Mouse (Mus musculus) MEL (cell line): ENCODE results near the gene Gm37240. TPM values are rescaled to one million over a fixed set of nuclear protein-coding genes. Genes with fewer than 3 reads are reported as not detected.

Source experiments
- DNase-seq: peaks from one replicate; pipeline ENCODE4 v3.0.0; 2011; ENCODE audit warnings: low read depth, low spot score
- H3K27ac ChIP-seq: 2 replicates; pipeline ENCODE4 v1.5.1; 2012; ENCODE audit warnings: low read depth, mild to moderate bottlenecking, control low read depth, low read length, moderate library complexity; ENCODE audit not compliant: control insufficient read depth
- H3K27me3 ChIP-seq, 2 experiments: fragments of 150-350 bp in 1 of 2; sonication (generic) in 1 of 2; 2 replicates each; pipeline ENCODE4 v1.6.1; 2012; ENCODE audit warnings: low read length in 2 of 2, mild to moderate bottlenecking in 2 of 2, improper control_type of control experiment in 1 of 2, moderate library complexity in 1 of 2; ENCODE audit not compliant: insufficient read depth in 2 of 2, control insufficient read depth in 1 of 2
- H3K36me3 ChIP-seq, 2 experiments: 2 replicates each; pipeline ENCODE4 v1.6.1; 2012 to 2014; ENCODE audit warnings: low read length in 2 of 2, improper control_type of control experiment in 1 of 2, inconsistent platforms in 1 of 2, mild to moderate bottlenecking in 1 of 2; ENCODE audit not compliant: insufficient read depth in 2 of 2, control insufficient read depth in 1 of 2
- H3K4me1 ChIP-seq, 2 experiments: fragments of 150-350 bp in 1 of 2; sonication (generic) in 1 of 2; 2 replicates each; pipeline ENCODE4 v1.6.1; 2012; ENCODE audit warnings: low read length in 2 of 2, improper control_type of control experiment in 1 of 2, mild to moderate bottlenecking in 1 of 2; ENCODE audit not compliant: insufficient read depth in 2 of 2, control insufficient read depth in 1 of 2
- H3K4me3 ChIP-seq, 2 experiments: fragments of 150-350 bp in 1 of 2; sonication (generic) in 1 of 2; 2 replicates each; pipeline ENCODE4 v1.5.1; 2012; ENCODE audit warnings: low read depth in 2 of 2, low read length in 2 of 2, mild to moderate bottlenecking in 2 of 2, moderate library complexity in 2 of 2, control low read depth in 1 of 2, improper control_type of control experiment in 1 of 2; ENCODE audit not compliant: control insufficient read depth in 1 of 2, insufficient read depth in 1 of 2
- H3K79me2 ChIP-seq: 2 replicates; pipeline ENCODE4 v1.6.1; 2012; ENCODE audit warnings: mild to moderate bottlenecking, low read length, moderate library complexity; ENCODE audit not compliant: control insufficient read depth, poor library complexity, insufficient read depth
- H3K9ac ChIP-seq: 2 replicates; pipeline ENCODE4 v1.6.1; 2012; ENCODE audit warnings: low read depth, mild to moderate bottlenecking, control low read depth, low read length, moderate library complexity; ENCODE audit not compliant: control insufficient read depth, poor library complexity, severe bottlenecking
- H3K9me3 ChIP-seq: fragments of 150-350 bp; sonication (generic); replicated peaks from 2 replicates; pipeline ENCODE4 v1.6.1; 2012; ENCODE audit warnings: mild to moderate bottlenecking, low read length, improper control_type of control experiment, moderate library complexity; ENCODE audit not compliant: insufficient read depth
- BHLHE40 ChIP-seq: IDR thresholded peaks from 2 replicates; pipeline ENCODE4 v1.6.1; 2012; ENCODE audit warnings: low read depth, mild to moderate bottlenecking, inconsistent platforms, low read length, improper control_type of control experiment, borderline replicate concordance
- CHD2 ChIP-seq: IDR thresholded peaks from 2 replicates; pipeline ENCODE4 v1.6.1; 2011; ENCODE audit warnings: low read length, improper control_type of control experiment
- E2F4 ChIP-seq: IDR thresholded peaks from 2 replicates; pipeline ENCODE4 v1.6.1; 2011; ENCODE audit warnings: low read depth, low read length, improper control_type of control experiment, borderline replicate concordance
- ELF1 ChIP-seq: IDR thresholded peaks from 2 replicates; pipeline ENCODE4 v1.6.1; 2014; ENCODE audit warnings: low read depth, mild to moderate bottlenecking, inconsistent platforms, low read length, improper control_type of control experiment, moderate library complexity
- EP300 ChIP-seq, 2 experiments: IDR thresholded peaks; 2 replicates each; pipeline ENCODE4 v1.6.1; 2011; ENCODE audit warnings: improper control_type of control experiment in 2 of 2, low read length in 2 of 2, low read depth in 1 of 2, mild to moderate bottlenecking in 1 of 2
- ETS1 ChIP-seq: IDR thresholded peaks from 2 replicates; pipeline ENCODE4 v1.6.1; 2012; ENCODE audit warnings: low read depth, mild to moderate bottlenecking, inconsistent platforms, low read length, improper control_type of control experiment, moderate library complexity
- GABPA ChIP-seq: IDR thresholded peaks from 2 replicates; pipeline ENCODE4 v1.6.1; 2012; ENCODE audit warnings: low read depth, mild to moderate bottlenecking, inconsistent platforms, low read length, improper control_type of control experiment, moderate library complexity
- GATA1 ChIP-seq: IDR thresholded peaks from 2 replicates; pipeline ENCODE4 v1.6.1; 2011; ENCODE audit warnings: low read depth, low read length, improper control_type of control experiment
- HCFC1 ChIP-seq: IDR thresholded peaks from 2 replicates; pipeline ENCODE4 v1.6.1; 2012; ENCODE audit warnings: low read depth, mild to moderate bottlenecking, inconsistent platforms, low read length, improper control_type of control experiment, moderate library complexity
- JUND ChIP-seq: IDR thresholded peaks from 2 replicates; pipeline ENCODE4 v1.6.1; 2011; ENCODE audit warnings: low read depth, mild to moderate bottlenecking, improper control_type of control experiment, low read length
- MAFK ChIP-seq: IDR thresholded peaks from 2 replicates; pipeline ENCODE4 v1.6.1; 2011; ENCODE audit warnings: low read depth, mild to moderate bottlenecking, low read length, improper control_type of control experiment, borderline replicate concordance
- MYB ChIP-seq: IDR thresholded peaks from 2 replicates; pipeline ENCODE4 v1.6.1; 2011; ENCODE audit warnings: mild to moderate bottlenecking, low read depth, low read length, improper control_type of control experiment
- NRF1 ChIP-seq: IDR thresholded peaks from 2 replicates; pipeline ENCODE4 v1.6.1; 2014; ENCODE audit warnings: low read depth, mild to moderate bottlenecking, inconsistent platforms, low read length, improper control_type of control experiment, moderate library complexity; ENCODE audit not compliant: poor library complexity, insufficient read depth, severe bottlenecking
- POLR2AphosphoS5 ChIP-seq: IDR thresholded peaks from 2 replicates; pipeline ENCODE4 v1.6.1; 2012; ENCODE audit warnings: low read depth, borderline replicate concordance, mild to moderate bottlenecking, inconsistent platforms, low read length, moderate library complexity, mixed read lengths
- RAD21 ChIP-seq: IDR thresholded peaks from 2 replicates; pipeline ENCODE4 v1.6.1; 2011; ENCODE audit warnings: mild to moderate bottlenecking, low read depth, low read length, improper control_type of control experiment
- RCOR1 ChIP-seq: IDR thresholded peaks from 2 replicates; pipeline ENCODE4 v1.6.1; 2012; ENCODE audit warnings: low read depth, mild to moderate bottlenecking, inconsistent platforms, low read length, improper control_type of control experiment
- SIN3A ChIP-seq: IDR thresholded peaks from 2 replicates; pipeline ENCODE4 v1.6.1; 2012; ENCODE audit warnings: low read length, improper control_type of control experiment, inconsistent platforms
- SMC3 ChIP-seq: IDR thresholded peaks from 2 replicates; pipeline ENCODE4 v1.6.1; 2011; ENCODE audit warnings: low read depth, low read length, improper control_type of control experiment
- TAL1 ChIP-seq: IDR thresholded peaks from 2 replicates; pipeline ENCODE4 v1.6.1; 2012; ENCODE audit warnings: mild to moderate bottlenecking, inconsistent platforms, low read length, moderate library complexity, mixed read lengths
- TBP ChIP-seq: IDR thresholded peaks from 2 replicates; pipeline ENCODE4 v1.8.0; 2011; ENCODE audit warnings: low read depth, low read length, improper control_type of control experiment
- UBTF ChIP-seq: IDR thresholded peaks from 2 replicates; pipeline ENCODE4 v1.6.1; 2012; ENCODE audit warnings: low read depth, mild to moderate bottlenecking, inconsistent platforms, low read length, improper control_type of control experiment, moderate library complexity, borderline replicate concordance; ENCODE audit not compliant: insufficient read depth
- USF1 ChIP-seq: IDR thresholded peaks from 2 replicates; pipeline ENCODE4 v1.6.1; 2014; ENCODE audit warnings: low read depth, mild to moderate bottlenecking, inconsistent platforms, low read length, improper control_type of control experiment, moderate library complexity
- USF2 ChIP-seq, 2 experiments: IDR thresholded peaks; 2 replicates each; pipeline ENCODE4 v1.6.1; 2011 to 2012; ENCODE audit warnings: improper control_type of control experiment in 2 of 2, low read length in 2 of 2, borderline replicate concordance in 1 of 2, inconsistent platforms in 1 of 2, low read depth in 1 of 2, mild to moderate bottlenecking in 1 of 2; ENCODE audit not compliant: insufficient read depth in 1 of 2
- ZC3H11A ChIP-seq: IDR thresholded peaks from 2 replicates; pipeline ENCODE4 v1.6.1; 2012; ENCODE audit warnings: low read depth, mild to moderate bottlenecking, inconsistent platforms, low read length, improper control_type of control experiment
- ZNF384 ChIP-seq: IDR thresholded peaks from 2 replicates; pipeline ENCODE4 v1.6.1; 2012; ENCODE audit warnings: low read depth, mild to moderate bottlenecking, inconsistent platforms, low read length, improper control_type of control experiment
- polyA plus RNA-seq, 2 experiments: library from polyadenylated mRNA; stranded (reverse) in 1 of 2; unstranded in 1 of 2; fragments of >175 nt in 1 of 2; fragments of >200 nt in 1 of 2; gene quantifications; 2 replicates each; pipeline versions ENCODE4 v1.2.1 to v1.2.4; 2012; ENCODE audit warnings: low replicate concordance in 2 of 2, low read depth in 1 of 2; ENCODE audit not compliant: insufficient read length in 2 of 2, insufficient read depth in 1 of 2, missing spikeins in 1 of 2
- total RNA-seq: library from RNA; depleted of rRNA; stranded (reverse); fragments of 300-350 nt; gene quantifications from 2 replicates; pipeline ENCODE4 v1.2.3, GENCODE M21; 2012

The Gm37240 gene
- total and polyA plus RNA-seq, 3 experiments = 0.04 TPM; not detected in 2

DNA sequence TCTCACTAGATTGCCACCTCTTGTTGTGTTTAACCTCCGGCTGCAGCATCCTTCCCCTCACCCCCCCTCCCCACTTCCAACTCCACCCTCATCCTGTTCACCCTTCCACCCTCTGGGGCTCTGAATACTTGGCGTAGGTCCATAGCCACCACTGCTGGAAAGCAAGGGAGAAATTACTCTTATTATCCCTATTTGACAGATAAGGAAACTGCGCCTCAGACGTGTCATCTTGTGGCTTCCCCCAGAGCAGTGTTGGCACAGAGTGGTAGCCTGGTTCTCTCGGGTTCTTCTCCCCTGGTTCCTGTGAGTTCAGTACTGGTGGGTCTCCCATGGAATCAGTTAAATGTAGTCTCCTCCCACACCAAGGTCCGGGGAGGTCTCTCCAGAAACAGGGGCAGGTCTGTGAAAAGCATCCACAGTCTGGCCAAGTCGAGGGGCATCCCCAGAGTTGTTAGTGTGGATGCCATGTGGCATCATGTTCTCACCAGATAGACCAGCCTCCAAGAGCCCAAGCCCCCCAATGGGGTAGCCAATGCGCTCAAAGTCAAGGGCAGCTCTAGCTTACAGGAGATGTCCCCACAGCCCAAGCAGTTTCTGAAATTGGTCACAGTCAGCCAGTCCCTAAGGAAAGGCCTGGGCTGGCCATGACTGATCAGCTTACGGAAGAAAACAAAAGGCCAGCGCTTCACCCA is 1419.8 kb downstream of the Gm37240 start (continued):
- TF ChIP-seq GABPA (no peak), HCFC1 (no peak), GATA1 (peak; percentile 51), SIN3A (no peak), POLR2AphosphoS5 (no peak), NRF1 (no peak), ZC3H11A (no peak), UBTF (no peak), RAD21 (no peak), EP300 (IDR thresholded peaks at IDR 0.05; ENCODE audit: low read depth in 1 of 2, low read length in 2 of 2) (peak; percentile 50 to 65; a peak in 2 of 4 replicates), RCOR1 (peak; percentile 73), JUND (no peak), USF1 (no peak), SMC3 (no peak)

DNA sequence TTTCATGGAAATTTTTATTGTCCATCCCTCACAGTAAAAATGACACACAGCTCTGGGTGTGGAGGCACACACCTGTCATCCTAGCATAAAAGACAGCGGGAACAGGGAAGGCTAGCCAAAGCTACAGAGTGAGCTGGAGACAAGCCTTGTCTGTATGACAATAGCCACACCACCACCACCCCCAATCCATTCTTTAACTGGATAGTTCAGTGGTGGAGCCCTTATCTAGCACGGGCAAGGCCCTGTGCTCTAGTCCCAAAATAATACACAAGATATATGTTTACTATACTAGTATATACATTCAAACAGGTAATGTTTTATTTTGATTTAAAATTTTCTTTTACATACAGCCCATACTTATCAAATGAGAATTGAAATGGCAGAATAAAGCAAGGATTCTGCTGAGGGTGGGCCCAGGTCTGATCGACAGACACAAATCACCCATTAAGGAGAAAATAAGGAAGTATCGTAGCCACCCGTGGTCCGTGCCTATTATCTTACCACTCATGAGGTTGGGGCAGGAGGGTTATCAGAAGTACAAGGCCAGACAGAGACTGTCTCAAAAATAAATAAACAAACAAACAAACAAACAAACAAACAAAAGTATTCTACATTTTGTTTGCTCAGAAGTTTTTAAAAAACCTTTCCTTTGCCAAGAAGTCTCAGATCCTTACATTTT is 1421.4 kb downstream of the Gm37240 start:
- H3K9ac ChIP-seq = no peak overlapping the region
- TF ChIP-seq MYB = no peak
- TF ChIP-seq TBP = no peak
- TF ChIP-seq ZNF384 = no peak
- TF ChIP-seq MAFK = no peak
- no peak for TF ChIP-seq EP300 (IDR thresholded peaks at IDR 0.05; ENCODE audit: low read depth in 1 of 2, low read length in 2 of 2)
- no peak for TF ChIP-seq ZC3H11A
- no peak for TF ChIP-seq HCFC1
- no peak for TF ChIP-seq ETS1
- no peak for TF ChIP-seq BHLHE40
- TF ChIP-seq USF2 (IDR thresholded peaks at IDR 0.05; ENCODE audit: borderline replicate concordance in 1 of 2, insufficient read depth in 1 of 2, low read depth in 1 of 2, low read length in 2 of 2) = no peak
- TF ChIP-seq CHD2 = no peak
- TF ChIP-seq ELF1 = no peak
- no peak for TF ChIP-seq UBTF
- TF ChIP-seq SMC3 = no peak
- TF ChIP-seq TAL1 = no peak
- no peak for TF ChIP-seq E2F4
- H3K36me3 ChIP-seq = peaks cover 0 to 44% of the 10 kb centered on the region in 2 experiments; a peak in 2 of 4 replicates
- H3K9me3 ChIP-seq = no peaks in the 10 kb centered on the region
- H3K4me1 ChIP-seq = peaks cover 18 to 55% of the 10 kb centered on the region in 2 experiments
- no peak for DNase-seq
- H3K27ac ChIP-seq = no peak overlapping the region
- no peak overlapping the region for H3K4me3 ChIP-seq
- H3K79me2 ChIP-seq = no peaks in the 10 kb centered on the region
- no peaks in the 10 kb centered on the region for H3K27me3 ChIP-seq
